Mouse (Mus musculus) heart, postnatal 0 days (tissue): ENCODE results near the gene Irak4.

Experiments
- CTCF ChIP-seq: IDR thresholded peaks from 2 replicates; pipeline ENCODE4 v1.5.1; 2016; ENCODE audit warnings: antibody characterized with exemption, control low read depth, low read depth
- EP300 ChIP-seq: IDR thresholded peaks from 2 replicates; pipeline ENCODE4 v1.6.1; 2016; ENCODE audit warnings: antibody characterized with exemption, low read depth

DNA sequence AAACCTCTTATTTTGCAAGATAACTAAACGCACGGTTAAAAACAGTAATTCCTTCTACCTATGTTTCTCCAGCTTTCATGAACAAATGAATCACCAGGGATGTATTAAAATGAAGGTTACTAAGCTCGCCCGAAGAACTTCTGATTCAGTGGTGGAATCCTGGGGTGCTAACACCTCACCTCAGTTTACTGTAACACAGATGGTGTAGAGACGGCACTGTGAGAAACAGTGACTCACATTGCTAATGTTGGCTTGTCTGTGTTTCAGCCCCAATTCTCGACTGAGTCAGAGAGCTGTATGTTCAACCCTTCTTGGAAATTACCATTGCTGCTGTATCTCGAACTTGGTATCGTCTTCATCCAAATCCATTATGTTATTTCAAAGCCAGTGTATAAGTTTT, 64.3 kb downstream of the Irak4 start:
- TF ChIP-seq CTCF (no peak), EP300 (no peak)
